Mouse (Mus musculus) liver, adult 2 months (tissue): ENCODE results near the gene Snrpn.

Experiments used
- CTCF ChIP-seq: fragments of 200-500 bp; IDR thresholded peaks from 2 replicates; pipeline ENCODE4 v1.5.1; 2011; ENCODE audit warnings: low read depth, low read length, control low read depth
- POLR2A ChIP-seq: fragments of 200-500 bp; IDR thresholded peaks from 2 replicates; pipeline ENCODE4 v1.6.1; 2011; ENCODE audit warnings: low read length, control low read depth; ENCODE audit not compliant: insufficient read depth; ENCODE audit errors: extremely low read depth

GRCm38 (mm10) chr7:60125332-60125731, 14.7 kb downstream of the Snrpn start:
- TF ChIP-seq POLR2A (no peak), CTCF (no peak)
